In the genomic region with DNA sequence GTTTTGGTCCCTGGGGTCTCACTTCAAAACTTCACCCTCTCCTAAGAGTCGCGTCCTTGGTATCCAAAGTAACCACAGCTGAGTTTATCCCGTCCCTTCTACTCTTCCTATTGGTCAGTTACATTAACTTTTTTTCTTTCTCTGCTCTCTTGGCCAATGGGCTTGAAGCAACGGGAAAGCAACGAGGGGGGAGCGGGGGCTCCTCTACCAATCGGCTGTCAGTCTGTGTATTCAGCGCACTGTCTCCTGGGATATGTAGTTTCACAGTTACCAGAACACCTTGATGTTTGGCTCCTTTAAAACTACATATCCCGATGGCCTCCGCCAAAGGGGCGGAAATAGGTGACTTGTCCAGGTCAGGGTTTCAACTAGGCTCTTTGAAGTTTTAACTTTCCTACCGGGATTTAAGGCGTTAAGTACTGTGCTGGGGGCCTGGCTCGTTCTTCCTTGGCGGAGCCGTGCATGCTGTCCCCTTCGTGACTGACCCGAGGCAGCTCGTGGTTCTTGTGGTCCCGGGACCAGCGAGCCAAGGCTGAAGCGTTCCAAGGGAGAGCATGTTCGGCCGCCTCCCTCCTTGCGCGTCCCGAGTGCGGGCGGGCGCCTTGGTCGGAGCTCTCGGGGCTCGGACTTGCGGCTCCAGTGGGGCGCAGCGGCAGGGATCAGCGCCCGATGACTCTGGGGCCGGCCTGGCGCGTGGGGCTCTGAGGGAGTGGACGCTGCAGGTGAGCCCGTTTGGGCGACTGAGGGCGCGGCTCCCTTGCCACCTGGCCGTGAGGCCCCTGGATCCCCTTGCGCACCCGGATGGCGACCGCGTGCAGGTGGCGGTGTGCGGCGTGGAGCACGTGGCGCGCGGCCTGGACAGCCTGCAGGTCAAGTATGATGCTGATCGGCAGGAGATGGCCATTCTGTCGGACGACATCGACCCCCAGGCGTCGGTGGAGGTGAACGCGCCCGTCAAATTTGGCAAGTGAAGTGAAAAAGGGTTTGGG, we compare ENCODE assay signal across 7 mouse cellular contexts. TPM values are rescaled to one million over a fixed set of nuclear protein-coding genes. Genes with fewer than 3 reads are reported as not detected.
A peak's percentile ranks its signal among the peaks of the same experiment; 100 is the strongest.
DNase-seq lines count a peak whose midpoint lies in the region; ATAC-seq and TF ChIP-seq lines count a peak whose summit lies in the region.

Gene Ccdc146, minus strand, starts transcription at position 64 of the 989 bp plus-strand sequence.
Gene Fam185a, plus strand, starts transcription at position 345 of the 989 bp plus-strand sequence.

- intact Hi-C loops in left cerebral cortex, postnatal 4 days (cut with DNase I), result loop anchor here (5.0 kb wide), 1 partner anchor 163 kb away; no protein-coding TSS in a partner anchor

- H3K4me3 ChIP-seq in embryonic facial prominence, embryonic 10.5 days, result peak within 1 kb of the TSS; percentile 95
- peak within 1 kb of the TSS; percentile 74 for H3K4me3 ChIP-seq in intestine, postnatal 0 days (ENCODE audit: low read depth, low read length)
- H3K4me3 ChIP-seq in midbrain, embryonic 12.5 days, result peak within 1 kb of the TSS; percentile 65
- H3K4me3 ChIP-seq in small intestine, adult 2 months (ENCODE audit: low read depth, low read length), result peak within 1 kb of the TSS; percentile 87

- peak; percentile 24; the same call in 1 of the 2 replicates for TF ChIP-seq CTCF in intestine, postnatal 0 days (IDR thresholded peaks at IDR 0.05; ENCODE audit: low read depth)
- TF ChIP-seq CTCF in small intestine, adult 2 months (IDR thresholded peaks at IDR 0.05; ENCODE audit: extremely low read depth, insufficient read length, insufficient replicate concordance, low read depth, low read length), result no peak

- peak within 1 kb of the TSS; percentile 84 for H3K27ac ChIP-seq in embryonic facial prominence, embryonic 10.5 days (replicated peaks)
- peak within 1 kb of the TSS; percentile 77 for H3K27ac ChIP-seq in intestine, postnatal 0 days (ENCODE audit: low read depth, low read length)
- no peak within 1 kb of the TSS for H3K27ac ChIP-seq in midbrain, embryonic 12.5 days (replicated peaks)
- H3K27ac ChIP-seq in small intestine, adult 2 months (ENCODE audit: insufficient read depth, low read depth, low read length), result peak within 1 kb of the TSS; percentile 66

- H3K4me1 ChIP-seq in embryonic facial prominence, embryonic 10.5 days, result peaks cover 20% of the 10 kb centered on the region
- no peaks in the 10 kb centered on the region for H3K4me1 ChIP-seq in intestine, postnatal 0 days (replicated peaks; ENCODE audit: control insufficient read depth, insufficient read depth, low read length)
- peaks cover 6% of the 10 kb centered on the region; the same call in 1 of the 2 replicates for H3K4me1 ChIP-seq in midbrain, embryonic 12.5 days
- H3K4me1 ChIP-seq in small intestine, adult 2 months (ENCODE audit: control insufficient read depth, insufficient read depth, insufficient read length, low read length), result peaks cover 3% of the 10 kb centered on the region; the same call in 1 of the 2 replicates

- no peaks in the 10 kb centered on the region for H3K9me3 ChIP-seq in embryonic facial prominence, embryonic 10.5 days
- no peaks in the 10 kb centered on the region for H3K9me3 ChIP-seq in intestine, postnatal 0 days (ENCODE audit: control insufficient read depth)
- no peaks in the 10 kb centered on the region for H3K9me3 ChIP-seq in midbrain, embryonic 12.5 days

- under 1% methylated on average over 68 of the region's 68 CpGs for WGBS in embryonic facial prominence, embryonic 10.5 days
- WGBS in intestine, postnatal 0 days, result under 1% methylated on average over 68 of the region's 68 CpGs
- WGBS in midbrain, embryonic 12.5 days, result under 1% methylated on average over 68 of the region's 68 CpGs
- WGBS in small intestine, adult 2 months, result under 1% methylated on average over 68 of the region's 68 CpGs

- no peak; the same call in 1 of the 2 replicates for TF ChIP-seq POLR2A in small intestine, adult 2 months (IDR thresholded peaks at IDR 0.05; ENCODE audit: low read depth, low read length)

- peak; percentile 100 for ATAC-seq in intestine, postnatal 0 days
- peak; percentile 100 for ATAC-seq in midbrain, embryonic 12.5 days (ENCODE audit: low FRiP score, low read depth)

- H3K36me3 ChIP-seq in embryonic facial prominence, embryonic 10.5 days (replicated peaks), result no peaks in the 10 kb centered on the region
- no peaks in the 10 kb centered on the region for H3K36me3 ChIP-seq in intestine, postnatal 0 days (ENCODE audit: control insufficient read depth, insufficient read depth)
- H3K36me3 ChIP-seq in midbrain, embryonic 12.5 days, result no peaks in the 10 kb centered on the region
- no peaks in the 10 kb centered on the region for H3K36me3 ChIP-seq in small intestine, adult 2 months (ENCODE audit: control insufficient read depth, insufficient read depth, low read length)

- no peaks in the 10 kb centered on the region for H3K27me3 ChIP-seq in embryonic facial prominence, embryonic 10.5 days (replicated peaks; ENCODE audit: low read depth, poor library complexity, severe bottlenecking)
- H3K27me3 ChIP-seq in intestine, postnatal 0 days (replicated peaks; ENCODE audit: control insufficient read depth, insufficient read depth, low read length), result no peaks in the 10 kb centered on the region
- no peaks in the 10 kb centered on the region for H3K27me3 ChIP-seq in midbrain, embryonic 12.5 days
- H3K27me3 ChIP-seq in small intestine, adult 2 months (ENCODE audit: control insufficient read depth, insufficient read depth, low read length), result no peaks in the 10 kb centered on the region

- peak within 1 kb of the TSS; percentile 57 for H3K9ac ChIP-seq in intestine, postnatal 0 days (ENCODE audit: low read depth, low read length)
- H3K9ac ChIP-seq in midbrain, embryonic 12.5 days (replicated peaks), result peak within 1 kb of the TSS; percentile 70

- DNase-seq in adrenal gland, postnatal 10 days, result peak; percentile 92
- peak; percentile 93 for DNase-seq in embryonic facial prominence, embryonic 10.5 days (ENCODE audit: low spot score)
- DNase-seq in gonadal fat pad, adult 2 months (ENCODE audit: low read depth), result peak; percentile 97
- DNase-seq in left cerebral cortex, postnatal 4 days, result peak; percentile 95

- peak within 1 kb of the TSS; percentile 97 for H3K4me2 ChIP-seq in intestine, postnatal 0 days (replicated peaks; ENCODE audit: low read depth)
- peak within 1 kb of the TSS; percentile 93 for H3K4me2 ChIP-seq in midbrain, embryonic 12.5 days (replicated peaks)

RNA-seq across cellular contexts. Expression of gene Ccdc146, which starts in this region (rescaled TPM):
- under 1 TPM in 1 of 2 experiments, not detected in 1; 0.15 TPM for total RNA-seq in adrenal gland, postnatal 10 days (2021)
- 0.16 TPM in 1 of 2 replicates, not detected in the other for polyA plus RNA-seq in embryonic facial prominence, embryonic 10.5 days (2016; fragmentation: Nextera tagmentation; extraction: Ambion mirVana)
- 0.26 and 0.47 TPM in 2 replicates for polyA plus RNA-seq in gonadal fat pad, adult 2 months (2012; rRNA removed)
- polyA plus RNA-seq in intestine, postnatal 0 days (2015; fragmentation: Nextera tagmentation; extraction: Ambion mirVana), result 0.38 and 0.44 TPM in 2 replicates
- under 1 TPM; 0.50 to 0.95 TPM for total RNA-seq in left cerebral cortex, postnatal 4 days (2021)
- polyA plus RNA-seq in midbrain, embryonic 12.5 days (2016; fragmentation: Nextera tagmentation; extraction: Ambion mirVana), result 0.29 TPM in 1 of 2 replicates, not detected in the other
- not detected in 2 replicates for polyA plus RNA-seq in small intestine, adult 2 months (2012; rRNA removed)

RNA-seq across cellular contexts. Expression of gene Fam185a, which starts in this region (rescaled TPM):
- total RNA-seq in adrenal gland, postnatal 10 days (2021), result 10 to 100 TPM; 12.9 to 13.2 TPM
- polyA plus RNA-seq in embryonic facial prominence, embryonic 10.5 days (2016; fragmentation: Nextera tagmentation; extraction: Ambion mirVana), result 6.0 and 7.2 TPM in 2 replicates
- 0.99 and 2.2 TPM in 2 replicates for polyA plus RNA-seq in gonadal fat pad, adult 2 months (2012; rRNA removed)
- 3.9 and 4.1 TPM in 2 replicates for polyA plus RNA-seq in intestine, postnatal 0 days (2015; fragmentation: Nextera tagmentation; extraction: Ambion mirVana)
- 10 to 100 TPM; 11.4 to 13.9 TPM for total RNA-seq in left cerebral cortex, postnatal 4 days (2021)
- polyA plus RNA-seq in midbrain, embryonic 12.5 days (2016; fragmentation: Nextera tagmentation; extraction: Ambion mirVana), result 3.8 and 4.7 TPM in 2 replicates
- 1.7 and 2.3 TPM in 2 replicates for polyA plus RNA-seq in small intestine, adult 2 months (2012; rRNA removed)
